Mouse (Mus musculus): ENCODE measurements around the gene Aqp9. TPM values are rescaled to one million over a fixed set of nuclear protein-coding genes. Genes with fewer than 3 reads are reported as not detected.

The Aqp9 gene
- total RNA-seq (2012; rRNA removed) = 0.08 TPM in 1 of 2 replicates, not detected in the other
- total RNA-seq (2014; rRNA removed) = not detected in 2 replicates
- not detected in 2 replicates for polyA plus RNA-seq (2012; ENCODE audit: insufficient read length, low read depth)

DNA sequence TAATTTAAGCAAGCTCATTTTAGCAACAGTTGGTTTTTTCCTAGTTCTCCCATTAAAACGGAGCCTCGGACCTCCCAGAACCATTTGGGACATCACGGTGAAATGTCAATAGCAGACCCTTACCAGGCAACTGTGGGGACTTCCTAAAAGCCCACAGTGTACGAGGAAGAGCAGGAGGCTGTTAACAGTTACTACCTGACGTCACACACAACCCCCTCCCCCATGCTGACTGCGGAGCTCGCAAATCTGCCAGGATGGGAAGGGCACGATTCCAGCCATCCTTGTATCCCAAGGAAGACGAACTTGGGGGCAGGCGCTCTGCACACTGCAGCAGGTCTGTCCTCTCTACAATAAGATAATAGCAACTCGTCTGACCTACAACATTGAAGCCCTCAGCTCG is at the start of gene Aqp9:
Gene Aqp9, minus strand, starts transcription at position 172 of the 400 bp plus-strand sequence.
- H3K4me1 ChIP-seq (ENCODE audit: control insufficient read depth in 1 of 2, insufficient read depth in 2 of 2) = peaks cover 0 to 5% of the 10 kb centered on the region in 2 experiments; a peak in 1 of 4 replicates
- H3K4me2 ChIP-seq (ENCODE audit: insufficient read depth, low read depth, poor library complexity, severe bottlenecking) = no peak within 1 kb of the TSS
- in situ Hi-C loops (cut with MboI; ENCODE audit: low pct_ligation_motif_present, low pct_unique_long_range_greater_than_20kb, low sequenced_read_pairs) (no loop called here), dilution Hi-C loops (cut with MboI; ENCODE audit: extremely low pct_ligation_motif_present, extremely low pct_unique_long_range_greater_than_20kb, low sequenced_read_pairs) (no loop called here)
- H3K27ac ChIP-seq (ENCODE audit: insufficient read depth, low read depth) = no peak within 1 kb of the TSS
- no peaks in the 10 kb centered on the region for H3K36me3 ChIP-seq (replicated peaks in 1 of 2; ENCODE audit: control insufficient read depth in 1 of 2, insufficient read depth in 1 of 2, low read length in 1 of 2)
- no peaks in the 10 kb centered on the region for H3K79me2 ChIP-seq (replicated peaks; ENCODE audit: control insufficient read depth, extremely low read depth, insufficient read depth, poor library complexity, severe bottlenecking)
- H3K9me3 ChIP-seq (replicated peaks; ENCODE audit: low read length) = no peaks in the 10 kb centered on the region
- TF ChIP-seq MEF2A (IDR thresholded peaks at IDR 0.05; ENCODE audit: borderline replicate concordance, low read depth, low read length) (no peak), GABPA (IDR thresholded peaks at IDR 0.05; ENCODE audit: insufficient replicate concordance, low read depth, low read length) (no peak), EP300 (IDR thresholded peaks at IDR 0.05; ENCODE audit: low read length) (no peak), ETS1 (conservative IDR thresholded peaks at IDR 0.05; ENCODE audit: low read depth, low read length) (no peak), CHD1 (IDR thresholded peaks at IDR 0.05; ENCODE audit: low read depth, low read length) (no peak), TBP (conservative IDR thresholded peaks at IDR 0.05; ENCODE audit: low read depth, low read length) (no peak), E2F4 (IDR thresholded peaks at IDR 0.05; ENCODE audit: insufficient replicate concordance, low read depth, low read length) (no peak), ELF1 (IDR thresholded peaks at IDR 0.05; ENCODE audit: low read depth, low read length) (no peak), MAZ (IDR thresholded peaks at IDR 0.05; ENCODE audit: low read depth, low read length) (no peak), TCF12 (IDR thresholded peaks at IDR 0.05; ENCODE audit: low read depth, low read length) (no peak), RAD21 (IDR thresholded peaks at IDR 0.05; ENCODE audit: low read depth, low read length) (no peak), ZKSCAN1 (IDR thresholded peaks at IDR 0.05; ENCODE audit: borderline replicate concordance, low read depth, low read length) (no peak), POLR2AphosphoS2 (IDR thresholded peaks at IDR 0.05; ENCODE audit: low read depth, low read length) (no peak), MAX (IDR thresholded peaks at IDR 0.05; ENCODE audit: low read length) (no peak)
- no peak within 1 kb of the TSS for H3K4me3 ChIP-seq (replicated peaks in 1 of 3; ENCODE audit: low read depth in 2 of 3, low read length in 2 of 3, poor library complexity in 1 of 3)
- no peaks in the 10 kb centered on the region for H3K27me3 ChIP-seq (replicated peaks)
- no peak for DNase-seq (ENCODE audit: extremely low read depth)
- no peak within 1 kb of the TSS; the same call in 1 of the 2 replicates for H3K9ac ChIP-seq (ENCODE audit: insufficient read depth, low read depth)

- peaks cover 0 to 7% of the 10 kb centered on the region in 2 experiments; a peak in 2 of 4 replicates for H3K4me1 ChIP-seq (ENCODE audit: control insufficient read depth in 1 of 2, insufficient read depth in 2 of 2)
- in situ Hi-C loops (cut with MboI; ENCODE audit: low pct_ligation_motif_present, low pct_unique_long_range_greater_than_20kb, low sequenced_read_pairs) = loop anchor here (10.0 to 25.0 kb wide), 3 partner anchors 97 to 395 kb away; no protein-coding TSS in a partner anchor
- dilution Hi-C loops (cut with MboI; ENCODE audit: extremely low pct_ligation_motif_present, extremely low pct_unique_long_range_greater_than_20kb, low sequenced_read_pairs) = no loop called here
- H3K27ac ChIP-seq (ENCODE audit: insufficient read depth, low read depth) = no peak overlapping the region
- no peaks in the 10 kb centered on the region for H3K79me2 ChIP-seq (replicated peaks; ENCODE audit: control insufficient read depth, extremely low read depth, insufficient read depth, poor library complexity, severe bottlenecking)
- no peak overlapping the region for H3K9ac ChIP-seq (ENCODE audit: insufficient read depth, low read depth)
- no peak overlapping the region for H3K4me3 ChIP-seq (replicated peaks in 1 of 3; ENCODE audit: low read depth in 2 of 3, low read length in 2 of 3, poor library complexity in 1 of 3)
- TF ChIP-seq MYC (IDR thresholded peaks at IDR 0.05; ENCODE audit: low read depth, low read length) (no peak), ZC3H11A (IDR thresholded peaks at IDR 0.05; ENCODE audit: low read depth, low read length) (no peak), CTCF (conservative IDR thresholded peaks at IDR 0.05 in 1 of 2, IDR thresholded peaks at IDR 0.05 in 1 of 2; ENCODE audit: low read depth in 2 of 2, low read length in 2 of 2) (no peak), E2F4 (IDR thresholded peaks at IDR 0.05; ENCODE audit: insufficient replicate concordance, low read depth, low read length) (no peak), ZNF384 (IDR thresholded peaks at IDR 0.05; ENCODE audit: low read depth, low read length) (no peak), MXI1 (IDR thresholded peaks at IDR 0.05; ENCODE audit: low read depth, low read length) (no peak), HCFC1 (IDR thresholded peaks at IDR 0.05; ENCODE audit: low read depth, low read length) (no peak), ELF1 (IDR thresholded peaks at IDR 0.05; ENCODE audit: low read depth, low read length) (no peak), MAFK (IDR thresholded peaks at IDR 0.05; ENCODE audit: insufficient replicate concordance, low read length) (no peak), MEF2A (IDR thresholded peaks at IDR 0.05; ENCODE audit: borderline replicate concordance, low read depth, low read length) (no peak), JUN (IDR thresholded peaks at IDR 0.05; ENCODE audit: insufficient read depth, low read depth, low read length) (no peak), EP300 (IDR thresholded peaks at IDR 0.05; ENCODE audit: low read length) (no peak)
- no peaks in the 10 kb centered on the region for H3K27me3 ChIP-seq (replicated peaks)
- H3K9me3 ChIP-seq (replicated peaks; ENCODE audit: low read length) = peaks cover 13% of the 10 kb centered on the region
- DNase-seq (ENCODE audit: extremely low read depth) = no peak
- H3K36me3 ChIP-seq (replicated peaks in 1 of 2; ENCODE audit: control insufficient read depth in 1 of 2, insufficient read depth in 1 of 2, low read length in 1 of 2) = no peaks in the 10 kb centered on the region
- no peak overlapping the region for H3K4me2 ChIP-seq (ENCODE audit: insufficient read depth, low read depth, poor library complexity, severe bottlenecking)
These were observed 49.3 kb upstream of the Aqp9 start for GRCm38 (mm10) chr9:71217793-71218095.

Measured in CH12.LX (cell line).